19 mouse cellular contexts compared by ENCODE assay signal in the genomic region with DNA sequence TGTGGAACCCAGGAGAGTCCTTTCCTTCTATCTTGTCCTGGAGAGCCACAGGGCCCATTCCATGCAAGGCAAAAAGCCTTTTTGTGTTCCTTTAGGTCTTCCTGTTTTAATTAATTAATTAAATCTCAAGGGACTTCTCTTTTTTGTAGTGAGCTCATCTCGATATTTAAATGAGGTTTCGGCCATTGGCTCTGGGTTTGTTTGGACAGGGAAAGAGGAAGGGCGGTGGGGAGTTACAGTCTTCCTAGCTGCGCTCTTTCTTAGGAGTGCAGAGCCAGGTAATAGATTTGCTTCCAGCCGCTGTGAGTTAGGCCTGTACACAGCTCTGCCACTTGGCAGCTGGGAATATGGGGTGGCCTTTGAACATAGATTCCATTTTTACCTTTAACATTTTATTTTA. TPM values are rescaled to one million over a fixed set of nuclear protein-coding genes. Genes with fewer than 3 reads are reported as not detected.
"Had no signal": no experiment of that assay in that cellular context is flagged by ENCODE, and none has a peak within 500 bp of the region (broad histone marks: within the 10 kb centered on the region; RNA-seq: fewer than 3 reads in every experiment).

No protein-coding gene starts in this region.

- H3K4me1 ChIP-seq: megakaryocyte, embryonic 14.5 days had no signal

- ATAC-seq: liver, postnatal 0 days; lung, postnatal 0 days; midbrain, embryonic 13.5 days; midbrain, embryonic 15.5 days had no signal

- H3K27me3 ChIP-seq: lung, embryonic 15.5 days; megakaryocyte, embryonic 14.5 days; midbrain, embryonic 13.5 days; midbrain, embryonic 15.5 days; neural tube, embryonic 12.5 days; stomach, embryonic 15.5 days had no signal

- DNase-seq: liver, postnatal 0 days; lung, adult 2 months; lung, postnatal 14 days; lung, postnatal 36 days; right cerebral cortex, postnatal 14 days; thymus, adult 2 months; thymus, postnatal 25 days; thymus, postnatal 4 days had no signal

- H3K9ac ChIP-seq: liver, postnatal 0 days; lung, embryonic 15.5 days; midbrain, embryonic 13.5 days; midbrain, embryonic 15.5 days; neural tube, embryonic 12.5 days; stomach, embryonic 15.5 days had no signal

- H3K36me3 ChIP-seq: lung, embryonic 15.5 days; midbrain, embryonic 13.5 days; midbrain, embryonic 15.5 days; neural tube, embryonic 12.5 days; stomach, embryonic 15.5 days had no signal

- H3K9me3 ChIP-seq: lung, embryonic 15.5 days; midbrain, embryonic 13.5 days; midbrain, embryonic 15.5 days; neural tube, embryonic 12.5 days; stomach, embryonic 15.5 days had no signal

- H3K27ac ChIP-seq: lung, embryonic 15.5 days; macrophage; midbrain, embryonic 13.5 days; midbrain, embryonic 15.5 days; neural tube, embryonic 12.5 days; stomach, embryonic 15.5 days; stomach, postnatal 0 days had no signal

- H3K4me3 ChIP-seq: lung, embryonic 15.5 days; megakaryocyte, embryonic 14.5 days; midbrain, embryonic 13.5 days; midbrain, embryonic 15.5 days; neural tube, embryonic 12.5 days; stomach, embryonic 15.5 days had no signal

- H3K4me2 ChIP-seq: lung, embryonic 15.5 days; midbrain, embryonic 11.5 days; midbrain, embryonic 13.5 days; midbrain, embryonic 15.5 days; neural tube, embryonic 12.5 days; stomach, embryonic 15.5 days had no signal

RNA-seq across cellular contexts. Expression of a gene that starts 40.4 kb away (rescaled TPM):
- total RNA-seq: monocyte, adult 5-6 weeks had no signal
- polyA plus RNA-seq: macrophage had no signal
